Mouse (Mus musculus) adrenal gland, postnatal 4 days (tissue): ENCODE measurements around the gene Bmp5. TPM values are rescaled to one million over a fixed set of nuclear protein-coding genes. Genes with fewer than 3 reads are reported as not detected.

Experiments used
- DNase-seq, 2 experiments: peaks; one replicate each; pipeline ENCODE4 v3.0.0; 2021 to 2022; ENCODE audit warnings: low spot score in 2 of 2, mixed read lengths in 2 of 2
- microRNA-seq: library from miRNA; unstranded; fragments of <30 nt; microRNA quantifications from one replicate; pipeline ENCODE4 v1.2.0, GENCODE M21; 2021
- total RNA-seq, 2 experiments: library from RNA; stranded (reverse); gene quantifications; 2 replicates each; pipeline ENCODE4 v1.2.3; 2021

The Bmp5 gene
- total RNA-seq, 2 experiments from 2014 or later = 8.3 to 12.7 TPM

GRCm38 (mm10) chr9:75944663-75945062 is 169.5 kb downstream of the Bmp5 start:
- DNase-seq = no peak

Small RNA genes lying within 50 kb of the gene (microRNA-seq; reads per million reads assigned to microRNA genes)
- gene Gm44355 = not detected

Other genes starting within 250 kb of the Bmp5 start
- 10 to 100 TPM; 75.2 to 89.6 TPM for gene Tmod3, start 215.7 kb upstream of the Bmp5 start, total RNA-seq
- gene Tmod2, start 164.0 kb upstream of the Bmp5 start, total RNA-seq = 10 to 100 TPM; 31.8 to 34.9 TPM
- gene Lysmd2, start 149.6 kb upstream of the Bmp5 start, total RNA-seq = 10 to 100 TPM; 24.6 to 26.4 TPM
- 10 to 100 TPM; 44.2 to 45.6 TPM for gene Scg3, start 91.3 kb upstream of the Bmp5 start, total RNA-seq
- gene Hmgcll1, start 239.5 kb downstream of the Bmp5 start, total RNA-seq = 1 to 10 TPM; 4.4 to 6.2 TPM